Mouse (Mus musculus) olfactory bulb, adult 2 months (tissue): ENCODE data around the gene Asic2.

Experiments used
- CTCF ChIP-seq: fragments of 200-500 bp; IDR thresholded peaks from 2 replicates; pipeline ENCODE4 v1.5.1; 2012; ENCODE audit warnings: low read depth, mild to moderate bottlenecking, low read length, moderate library complexity; ENCODE audit not compliant: insufficient read depth
- POLR2A ChIP-seq: fragments of 200-500 bp; IDR thresholded peaks from 2 replicates; pipeline ENCODE4 v1.6.1; 2012; ENCODE audit warnings: mild to moderate bottlenecking, low read depth, low read length, moderate library complexity; ENCODE audit not compliant: insufficient read depth

GRCm38 (mm10) chr11:80946163-80946562 lies 1022.1 kb downstream of the Asic2 start:
- TF ChIP-seq CTCF (no peak), POLR2A (no peak)
